Mouse (Mus musculus) large intestine, adult 2 months (tissue): ENCODE results near the gene Ing3. TPM values are rescaled to one million over a fixed set of nuclear protein-coding genes. Genes with fewer than 3 reads are reported as not detected.

Source experiments
- DNase-seq: peaks from one replicate; pipeline ENCODE4 v3.0.0-alpha.2; 2012; ENCODE audit warnings: low read depth, low spot score
- WGBS: fragments of 180-500 bp; shearing (Covaris S2); methylation state at CpG from one replicate; pipeline ENCODE4 v1.1.7; 2018; 5-methylcytosine and 5-hydroxymethylcytosine counted together
- polyA plus RNA-seq: library from polyadenylated mRNA; depleted of rRNA; stranded (reverse); fragments of >200 nt; gene quantifications from 2 replicates; pipeline ENCODE4 v1.2.3, GENCODE M21; 2012; rRNA removed

Gene Ing3
- polyA plus RNA-seq, 1 experiment: 5.7 TPM

GRCm38 (mm10) chr6:22017631-22018030 is 68.3 kb downstream of the Ing3 start:
- WGBS: 74% methylated on average over 7 of the region's 7 CpGs
- no peak for DNase-seq

GRCm38 (mm10) chr6:22018768-22019445 is 69.5 kb downstream of the Ing3 start:
- whole genome bisulfite sequencing: 65% methylated on average over 8 of the region's 8 CpGs
- no peak for DNase-seq

GRCm38 (mm10) chr6:22019637-22020036 is 70.3 kb downstream of the Ing3 start:
- DNase-seq: no peak
- 34% methylated on average over 10 of the region's 10 CpGs for whole genome bisulfite sequencing

- WGBS: 75% methylated on average over 5 of the region's 5 CpGs
- no peak for DNase-seq
These were observed 71.3 kb downstream of the Ing3 start for GRCm38 (mm10) chr6:22020696-22021095.

- no peak for DNase-seq
- WGBS: 70% methylated on average over 3 of the region's 3 CpGs
These were observed 71.9 kb downstream of the Ing3 start for GRCm38 (mm10) chr6:22021315-22021714.

GRCm38 (mm10) chr6:22024168-22024567 is 74.8 kb downstream of the Ing3 start:
- 97% methylated on average over 2 of the region's 2 CpGs for WGBS
- DNase-seq: no peak

Other genes with a start within 250 kb of the Ing3 start
- gene Tspan12, start 97.1 kb upstream of the Ing3 start, polyA plus RNA-seq: 6.4 and 7.1 TPM in 2 replicates
- gene Cped1, start 36.3 kb downstream of the Ing3 start, polyA plus RNA-seq: 3.9 and 6.5 TPM in 2 replicates